Mouse (Mus musculus): Measurements from ENCODE around the gene Prkab1.

DNA sequence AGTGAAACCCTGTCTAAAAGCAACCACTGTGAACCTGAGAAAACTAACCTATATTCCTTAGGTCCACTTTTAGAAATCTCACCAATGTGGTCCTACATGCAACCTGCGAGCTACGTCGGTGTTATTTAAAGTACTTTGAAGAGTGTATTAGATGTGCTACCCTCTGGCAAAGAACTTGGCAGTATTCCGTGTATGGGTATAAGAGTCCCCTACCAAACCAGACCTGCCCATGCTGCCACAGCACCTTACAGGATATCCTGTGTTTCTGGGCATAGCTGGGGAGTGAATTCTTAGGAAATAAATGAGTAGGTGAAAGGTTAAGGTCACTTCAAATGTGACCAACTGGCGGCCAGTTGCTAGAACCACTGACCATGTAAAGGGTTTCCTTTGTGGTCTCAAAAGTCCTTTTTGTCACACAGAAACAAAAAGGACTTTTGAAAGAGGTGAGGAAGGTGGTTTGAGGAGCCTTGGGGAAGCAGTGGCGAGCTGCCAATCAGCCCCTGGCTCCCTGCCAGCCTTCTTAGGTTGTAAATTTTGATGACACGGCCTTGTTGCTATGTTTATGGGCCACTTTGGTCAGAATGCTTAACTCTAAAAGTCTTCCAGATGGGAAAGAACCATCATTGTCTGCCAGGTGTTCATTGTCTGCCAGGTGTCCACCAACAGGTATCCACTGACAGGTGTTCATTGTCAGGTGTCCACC is 41.5 kb downstream of the Prkab1 start:
- TF ChIP-seq CTCF (IDR thresholded peaks at IDR 0.05; ENCODE audit: low read depth, low read length) (no peak), POLR2A (IDR thresholded peaks at IDR 0.05; ENCODE audit: insufficient read depth, low read length) (no peak), EP300 (IDR thresholded peaks at IDR 0.05; ENCODE audit: insufficient read depth, low read depth, low read length) (no peak)

Measured in ES-Bruce4 (cell line).